Mouse (Mus musculus): ENCODE measurements around the gene Arhgap45.
"Not testable (repeated sequence)": the region's sequence is repeated elsewhere in the genome, so short reads cannot be mapped to it uniquely, and the experiment has no call there.

Gene Arhgap45

GRCm38 (mm10) chr10:80033511-80034391, 17.3 kb downstream of the Arhgap45 start:
- no peak for DNase-seq (ENCODE audit: low read depth, low spot score)

DNA sequence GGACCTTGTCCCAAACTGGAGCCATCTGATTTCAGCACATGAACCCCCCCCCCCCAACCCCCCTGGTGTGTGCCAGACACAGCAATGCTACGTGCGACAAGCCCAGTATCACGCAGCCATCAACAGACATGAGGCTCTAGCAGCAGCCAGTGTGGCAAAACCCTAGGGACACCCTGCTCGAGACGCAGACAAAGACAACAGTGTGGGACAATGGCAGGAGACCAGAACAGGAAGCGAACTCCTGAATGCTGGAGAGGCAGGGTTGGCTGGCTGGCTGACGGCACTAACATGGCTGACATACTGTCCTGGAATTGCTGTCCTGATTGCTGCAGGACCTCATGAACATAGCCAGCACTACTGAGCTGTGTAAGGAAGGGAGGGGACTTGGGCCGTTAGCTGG, 18.7 kb downstream of the Arhgap45 start:
- DNase-seq (ENCODE audit: low read depth, low spot score): no peak

- DNase-seq (ENCODE audit: low read depth, low spot score): no peak
Observed at GRCm38 (mm10) chr10:80035686-80036085, 19.2 kb downstream of the Arhgap45 start.

GRCm38 (mm10) chr10:80036832-80037231, 20.4 kb downstream of the Arhgap45 start:
- DNase-seq (ENCODE audit: low read depth, low spot score): no peak

- peak; percentile 96 for DNase-seq (ENCODE audit: low read depth, low spot score)
Observed at GRCm38 (mm10) chr10:80039559-80039979, 23.1 kb downstream of the Arhgap45 start, which contains the start of gene Polr2e. Gene Polr2e (minus strand): TSS chr10:80039795.

GRCm38 (mm10) chr10:80041409-80042060, 25.1 kb downstream of the Arhgap45 start:
- DNase-seq (ENCODE audit: low read depth, low spot score): not testable (repeated sequence)

DNA sequence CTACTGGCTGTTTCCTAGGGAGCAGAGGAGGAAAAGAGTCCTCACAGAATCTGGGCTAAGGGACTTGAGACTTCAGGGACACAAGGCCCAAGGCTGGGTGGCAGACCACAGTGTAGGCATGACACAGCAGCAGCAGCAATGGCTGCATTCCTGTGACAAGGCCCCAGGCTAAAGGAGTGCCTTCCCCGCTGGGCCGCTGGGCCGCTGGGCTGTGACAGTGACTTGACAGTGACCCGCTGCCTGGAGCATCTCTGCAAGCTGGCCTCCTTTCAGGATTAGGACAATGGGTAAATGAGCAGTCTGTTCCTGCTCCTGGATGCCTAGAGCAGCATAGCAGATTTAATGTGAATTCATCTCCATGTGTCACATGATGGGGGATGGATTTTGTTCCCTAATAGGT, 27.6 kb downstream of the Arhgap45 start:
- no peak for DNase-seq (ENCODE audit: low read depth, low spot score)

- not testable (repeated sequence) for DNase-seq (ENCODE audit: low read depth, low spot score)
Observed at GRCm38 (mm10) chr10:80045364-80045763, 28.9 kb downstream of the Arhgap45 start.

- DNase-seq (ENCODE audit: low read depth, low spot score): no peak
Observed at GRCm38 (mm10) chr10:80045766-80046165, 29.3 kb downstream of the Arhgap45 start.

DNA sequence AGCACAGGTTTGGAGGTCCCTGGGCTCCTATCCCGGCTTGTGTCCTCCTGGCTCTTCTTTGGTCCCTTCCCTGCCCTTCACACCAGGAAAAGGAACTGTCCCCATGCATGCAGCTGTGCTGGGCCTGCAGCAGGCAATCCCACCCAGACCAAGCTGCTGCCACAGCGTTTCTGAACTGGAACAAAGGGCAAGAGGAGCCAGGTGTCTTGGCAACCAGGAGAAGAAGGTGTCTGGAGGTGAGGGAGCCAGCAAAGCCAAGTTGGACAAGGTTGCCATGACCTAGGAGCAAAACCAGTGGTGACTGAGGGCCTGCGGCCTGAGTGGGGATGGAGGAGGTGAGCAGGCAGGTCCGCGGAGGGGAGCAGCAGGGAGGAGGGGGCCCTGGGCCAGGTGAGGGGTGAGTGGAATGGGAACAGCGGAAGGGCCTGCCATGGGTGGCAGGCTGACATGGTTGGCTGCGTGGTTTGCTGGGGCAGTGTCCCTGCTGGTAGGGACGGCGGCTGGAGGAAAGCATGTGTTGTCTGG, 30.6 kb downstream of the Arhgap45 start, which contains the start of gene Gpx4:
TSS of gene Gpx4 (plus strand) at position 126 of the 525 bp plus-strand sequence.
- no peak for DNase-seq (ENCODE audit: low read depth, low spot score)

DNA sequence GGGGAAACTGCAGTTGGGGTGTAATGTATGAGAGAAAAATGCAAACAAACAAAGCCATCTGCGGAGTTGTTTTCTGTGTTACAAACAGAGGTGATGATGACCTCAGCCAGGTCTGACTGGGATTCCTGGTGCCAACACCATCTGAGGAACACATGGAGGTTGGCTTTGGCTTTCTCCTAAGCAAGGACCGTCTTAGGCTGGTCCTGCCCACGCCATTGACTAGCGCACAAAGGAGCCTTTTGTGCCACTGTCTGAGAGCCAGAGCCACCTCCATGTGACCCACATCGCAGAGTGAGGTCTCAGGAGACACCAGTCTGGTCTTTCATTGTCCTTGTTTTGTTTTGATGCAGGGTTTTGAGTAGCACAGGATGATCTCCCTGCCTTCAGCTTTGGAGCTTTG, 31.9 kb downstream of the Arhgap45 start:
- DNase-seq (ENCODE audit: low read depth, low spot score): no peak

- no peak for DNase-seq (ENCODE audit: low read depth, low spot score)
Observed at GRCm38 (mm10) chr10:80048834-80049233, 32.4 kb downstream of the Arhgap45 start.

- no peak for DNase-seq (ENCODE audit: low read depth, low spot score)
Observed at GRCm38 (mm10) chr10:80050244-80050643, 33.8 kb downstream of the Arhgap45 start.

DNA sequence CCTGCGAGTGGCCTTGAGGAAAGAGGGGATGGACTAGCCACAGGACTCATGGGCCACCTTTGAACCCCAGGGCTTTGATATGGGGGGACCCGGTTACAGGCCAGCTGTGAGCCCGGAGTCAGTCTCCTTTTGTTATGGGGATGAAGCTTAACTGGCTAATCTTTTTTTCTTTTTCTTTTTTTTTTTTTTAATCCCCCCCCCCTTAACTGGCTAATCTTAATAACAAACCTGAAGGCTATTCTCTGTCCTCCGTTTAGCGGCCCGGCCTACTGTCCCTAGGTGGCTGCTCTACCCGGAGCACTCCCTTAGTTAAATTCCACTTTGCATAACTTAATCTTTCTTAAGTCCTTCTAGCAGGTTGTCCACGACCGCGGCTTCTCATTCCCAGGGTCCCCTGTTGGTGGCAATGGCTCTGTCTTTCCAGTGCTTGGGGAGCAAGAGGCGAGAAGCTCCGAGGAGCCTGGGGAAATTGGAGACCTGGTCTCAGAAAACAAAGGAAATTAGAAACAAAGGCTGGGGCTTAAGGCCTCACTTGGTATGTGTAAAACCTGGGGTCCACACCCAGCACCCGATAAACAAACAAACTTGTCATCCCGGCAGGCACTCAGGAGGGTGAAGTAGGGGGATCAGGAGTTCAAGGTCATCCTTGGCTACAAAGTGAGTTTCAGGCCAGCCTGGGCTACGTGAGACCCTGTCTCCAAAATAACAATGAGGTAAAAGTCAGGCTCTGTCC, 34.6 kb downstream of the Arhgap45 start:
- no peak for DNase-seq (ENCODE audit: low read depth, low spot score)

- no peak for DNase-seq (ENCODE audit: low read depth, low spot score)
Observed at GRCm38 (mm10) chr10:80051618-80052373, 35.3 kb downstream of the Arhgap45 start.

DNA sequence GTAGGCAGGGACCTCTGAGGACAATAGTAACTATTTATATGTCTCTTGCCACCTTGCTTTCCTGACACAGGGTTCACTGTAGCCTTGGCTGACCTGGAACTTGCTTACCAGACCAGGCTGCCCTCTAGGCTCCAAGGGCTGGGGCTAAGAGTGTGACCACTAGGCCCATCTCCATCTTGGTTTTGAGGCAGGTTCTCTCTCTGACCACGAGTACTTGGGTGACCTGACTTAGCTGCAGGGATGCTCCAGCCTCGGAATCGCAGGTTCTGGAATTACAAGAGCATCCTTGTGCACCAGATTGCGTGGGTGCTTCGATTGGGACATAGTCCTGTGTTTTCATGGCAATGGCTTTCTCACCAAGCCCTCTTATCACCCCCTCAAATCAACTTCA, 35.9 kb downstream of the Arhgap45 start:
- DNase-seq (ENCODE audit: low read depth, low spot score): no peak

GRCm38 (mm10) chr10:80053259-80053780, 36.9 kb downstream of the Arhgap45 start:
- peak; percentile 100 for DNase-seq (ENCODE audit: low read depth, low spot score)

- peak; percentile 52 for DNase-seq (ENCODE audit: low read depth, low spot score)
Observed at GRCm38 (mm10) chr10:80053831-80054815, 37.7 kb downstream of the Arhgap45 start.

GRCm38 (mm10) chr10:80054911-80055310, 38.5 kb downstream of the Arhgap45 start:
- not testable (repeated sequence) for DNase-seq (ENCODE audit: low read depth, low spot score)

Data from embryo, embryonic 11.5 days (tissue).